Mouse (Mus musculus) lung, postnatal 10 days (tissue): ENCODE data around the gene Tekt1.

Experiments
- DNase-seq: peaks from one replicate; pipeline ENCODE4 v3.0.0; 2021

Tekt1 gene

DNA sequence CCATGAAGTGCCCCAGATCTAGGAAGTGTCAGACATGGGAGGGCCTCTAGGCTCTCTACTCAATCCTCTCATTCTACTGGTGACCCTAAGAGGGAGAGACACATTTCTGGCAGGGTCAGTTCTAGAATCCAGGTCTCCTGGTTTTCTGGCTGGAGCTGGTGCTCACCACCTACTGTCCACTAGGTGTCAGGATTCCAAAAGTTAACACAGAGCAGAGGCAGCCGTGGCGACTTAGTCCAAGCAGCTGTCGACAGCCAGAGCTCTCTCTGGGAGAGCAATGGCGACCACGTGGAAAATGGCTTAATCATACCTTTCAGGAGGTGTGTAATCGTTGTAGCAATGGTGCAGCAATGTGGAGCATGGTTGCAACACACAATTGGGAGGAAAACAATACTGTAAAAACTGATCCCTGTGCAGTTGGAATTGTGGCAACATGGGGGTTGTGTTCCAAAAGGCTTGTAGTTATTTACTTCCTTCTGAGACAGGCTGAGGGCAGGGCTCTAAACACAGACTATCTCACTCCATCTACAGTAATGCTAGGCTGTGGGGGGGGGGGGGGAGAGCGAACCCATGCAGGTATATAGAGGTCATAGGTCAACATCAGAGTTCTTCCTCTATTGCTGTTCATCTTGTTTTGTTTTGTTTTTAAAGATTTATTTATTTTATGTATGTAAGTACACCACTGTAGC, 19.5 kb downstream of the Tekt1 start:
- DNase-seq, result peak; percentile 78

DNA sequence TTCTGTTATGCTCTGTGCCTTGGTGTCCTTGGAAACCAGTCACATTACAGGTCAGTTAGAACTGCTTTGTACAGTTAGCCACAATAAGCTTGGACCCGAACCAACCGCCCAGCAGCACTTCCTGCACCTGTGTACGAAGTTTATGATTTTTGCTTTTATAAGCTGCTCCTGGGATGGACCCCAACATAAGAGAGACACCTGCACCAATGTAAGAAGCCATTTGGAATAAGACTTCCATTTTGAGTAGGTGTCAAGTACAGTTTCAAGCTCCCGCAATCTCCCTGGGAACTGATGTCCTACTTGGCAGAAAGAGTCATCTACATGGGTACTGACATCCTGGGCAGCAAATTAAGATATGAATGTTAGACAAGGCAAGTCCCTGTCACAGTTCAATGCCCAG, 22.5 kb downstream of the Tekt1 start:
- no peak for DNase-seq

DNA sequence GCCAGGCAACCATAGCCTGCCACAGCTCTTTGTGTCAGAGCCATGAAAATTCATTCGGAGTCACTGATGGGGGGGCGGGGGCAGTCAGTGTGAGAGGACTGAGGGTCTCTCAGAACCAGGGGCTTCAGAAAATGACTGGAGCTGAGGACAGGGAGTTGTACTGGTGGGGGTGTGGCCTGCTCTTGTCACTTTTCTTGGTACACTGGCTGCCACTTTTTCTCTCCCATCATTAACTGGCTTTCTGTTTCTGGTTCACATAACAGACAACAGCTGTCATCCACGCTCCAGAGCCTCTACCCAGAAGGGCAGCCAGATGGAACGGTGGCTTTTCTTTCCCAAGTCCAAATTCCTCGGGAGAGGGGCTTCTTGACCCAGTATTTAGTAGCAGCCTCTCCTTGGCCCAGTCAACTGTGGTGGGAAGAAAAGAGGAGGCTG, 23.8 kb downstream of the Tekt1 start:
- no peak for DNase-seq

DNA sequence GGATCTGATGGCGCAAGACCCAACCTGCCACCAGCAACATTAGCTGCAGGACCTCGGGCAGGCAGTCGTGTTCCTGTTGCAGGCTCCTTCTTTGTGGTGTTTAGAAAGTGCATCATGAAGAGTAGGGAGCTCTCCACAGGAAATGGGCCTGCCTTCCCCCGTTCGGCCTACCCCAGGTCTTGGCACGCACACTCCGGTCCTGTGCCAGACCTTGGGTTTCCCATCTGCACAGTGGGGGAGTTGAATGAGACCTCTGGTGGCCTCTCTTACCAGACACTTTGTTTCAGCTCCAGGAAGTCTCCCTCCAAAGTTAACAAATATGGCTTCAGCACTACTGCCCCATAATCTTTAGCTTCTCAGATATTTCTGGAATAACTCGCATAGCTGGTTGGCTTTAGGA, 25.5 kb downstream of the Tekt1 start:
- no peak for DNase-seq

DNA sequence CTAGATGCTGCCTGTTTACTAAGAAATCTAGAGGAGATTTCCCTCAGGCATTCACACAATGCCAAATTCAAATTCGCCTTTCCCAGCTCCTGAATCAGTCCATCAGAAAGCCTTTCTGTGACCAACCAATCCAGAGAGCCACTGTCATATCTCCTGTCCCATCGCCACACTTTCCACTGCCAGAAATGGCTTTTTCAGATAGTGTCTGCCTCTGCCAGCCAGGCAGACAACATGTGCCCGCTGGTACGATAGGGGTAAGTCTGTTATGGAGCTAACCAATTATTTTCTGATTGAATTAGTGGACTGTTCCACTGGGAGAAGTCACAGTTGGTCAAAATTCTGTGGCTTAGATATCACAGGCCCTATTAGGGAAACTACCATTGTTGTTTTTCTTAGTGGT, 27.6 kb downstream of the Tekt1 start:
- DNase-seq, result no peak

DNA sequence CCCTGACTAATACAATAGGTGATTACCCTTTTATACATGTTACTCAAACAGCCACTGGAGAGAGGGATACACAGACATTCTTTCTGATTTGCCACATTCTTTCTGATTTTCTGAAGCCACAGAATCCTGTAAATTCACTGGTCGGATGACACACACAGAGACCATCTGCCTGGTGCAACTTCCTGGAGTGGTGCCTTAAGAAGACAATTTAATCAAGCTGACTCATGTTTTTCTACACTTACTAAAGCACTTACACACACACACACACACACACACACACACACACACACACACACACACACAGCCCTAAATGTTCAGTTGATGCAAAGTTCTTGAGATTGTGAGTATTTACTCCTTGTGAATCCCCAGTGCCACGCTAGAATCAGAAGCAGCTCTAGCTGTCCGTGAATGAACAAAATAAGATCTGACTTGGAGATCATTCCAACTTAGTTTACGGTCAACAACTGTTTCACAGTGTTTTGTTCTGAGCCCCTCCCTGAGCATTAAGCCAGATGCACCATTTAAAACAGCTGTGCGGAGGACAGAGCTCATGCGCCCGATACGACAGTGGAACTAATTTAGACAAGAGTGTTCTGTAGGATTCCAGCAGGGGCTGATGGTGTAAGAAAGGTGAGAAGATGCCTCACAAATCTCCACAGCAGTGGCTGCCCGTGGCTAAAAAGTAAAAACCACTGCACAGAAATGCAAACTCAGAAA, 29.1 kb downstream of the Tekt1 start:
- peak; percentile 23 for DNase-seq

DNA sequence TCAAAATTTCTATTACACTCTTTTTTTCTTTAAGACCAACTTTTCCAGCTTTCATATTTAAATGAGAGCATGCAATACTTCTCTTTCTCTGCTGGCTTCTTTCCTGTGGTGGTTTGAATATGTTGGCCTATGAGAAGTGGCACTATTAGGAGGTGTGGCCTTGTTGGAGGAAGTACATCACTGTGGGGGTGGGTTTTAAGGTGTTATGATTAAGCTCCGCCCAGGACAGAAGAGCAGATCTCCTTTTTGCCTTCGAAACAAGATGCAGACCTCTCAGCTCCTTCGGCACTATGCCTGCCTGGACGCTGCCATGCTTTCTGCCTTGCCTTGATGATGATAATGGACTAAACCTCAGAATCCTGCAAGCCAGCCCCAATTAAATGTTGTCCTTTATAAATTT, 36.5 kb downstream of the Tekt1 start:
- no peak for DNase-seq

DNA sequence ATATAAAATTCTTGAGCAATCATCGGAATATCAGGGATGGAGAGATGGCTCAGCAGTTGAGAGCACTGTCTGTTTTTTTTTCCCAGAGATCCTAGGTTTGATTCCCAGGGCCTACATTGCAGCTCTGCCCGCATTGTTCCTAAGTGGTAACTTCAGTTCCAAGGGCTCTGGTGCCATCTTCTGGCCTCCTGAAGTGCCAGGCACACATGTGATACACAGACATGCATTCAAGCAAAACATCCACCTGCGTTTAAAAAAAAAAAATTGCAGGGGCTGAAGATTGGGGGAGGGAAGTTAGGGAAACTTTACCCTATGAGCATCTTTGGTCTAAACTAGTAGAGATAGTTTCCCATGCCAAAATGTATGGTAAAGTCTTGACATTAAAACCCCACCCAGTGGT, 37.8 kb downstream of the Tekt1 start:
- DNase-seq, result no peak

DNA sequence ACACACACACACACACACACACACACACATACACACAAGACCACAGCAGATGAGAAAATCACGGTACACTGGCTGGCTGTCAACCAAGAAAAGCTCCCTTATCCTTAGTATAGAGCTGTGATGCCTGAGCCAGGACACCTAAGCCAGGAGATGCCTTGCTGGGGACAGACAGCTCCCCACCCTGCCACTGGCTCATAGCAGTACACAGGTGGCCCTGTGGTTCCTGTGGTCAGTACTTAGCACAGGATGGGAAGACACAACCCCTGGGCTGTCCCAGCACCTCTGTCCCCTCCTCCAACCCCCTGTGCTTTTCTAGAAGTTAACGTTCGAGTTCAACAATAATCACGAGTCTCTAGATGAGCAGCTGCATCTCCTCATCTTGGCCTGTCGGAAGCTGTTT, 44.2 kb downstream of the Tekt1 start:
- DNase-seq, result no peak

DNA sequence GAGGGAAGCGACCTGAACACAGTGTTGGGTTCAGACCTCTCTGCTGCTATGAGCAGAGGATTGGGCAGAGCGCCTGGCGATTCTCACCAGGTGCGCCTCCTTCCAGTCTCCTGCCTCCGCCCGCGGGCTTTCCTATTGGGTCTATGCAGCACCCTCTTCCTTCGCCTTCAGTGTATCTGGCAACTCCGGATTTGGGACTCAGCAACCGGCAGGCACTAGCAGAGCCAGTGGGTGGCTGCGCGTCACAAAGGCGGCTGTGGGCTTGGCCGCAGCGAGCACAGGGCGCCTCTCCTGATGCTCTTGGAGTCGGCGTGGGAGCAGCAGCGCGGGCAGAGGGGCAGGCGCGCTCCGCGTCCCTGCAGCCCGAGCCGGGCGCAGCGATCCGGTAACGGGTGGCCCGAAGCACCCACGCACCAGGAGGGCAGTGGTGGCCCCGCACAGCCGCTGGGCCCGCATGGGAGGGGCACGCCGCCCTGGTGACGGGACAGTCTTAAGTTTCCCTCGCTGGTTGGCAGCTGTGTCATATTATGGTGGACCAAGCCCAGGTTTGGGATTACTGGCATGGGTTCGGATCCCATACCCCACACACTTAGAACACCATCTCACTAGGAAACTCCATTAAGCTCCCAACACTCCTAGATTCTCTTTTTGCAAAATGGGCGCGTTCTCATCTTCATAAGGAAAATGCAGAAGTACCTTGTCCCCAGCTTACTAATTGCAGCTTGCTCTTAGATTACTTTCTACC, 47.9 kb downstream of the Tekt1 start, which contains the start of gene Fbxo39:
TSS of gene Fbxo39 (plus strand) at position 294 of the 745 bp plus-strand sequence.
- DNase-seq, result no peak

DNA sequence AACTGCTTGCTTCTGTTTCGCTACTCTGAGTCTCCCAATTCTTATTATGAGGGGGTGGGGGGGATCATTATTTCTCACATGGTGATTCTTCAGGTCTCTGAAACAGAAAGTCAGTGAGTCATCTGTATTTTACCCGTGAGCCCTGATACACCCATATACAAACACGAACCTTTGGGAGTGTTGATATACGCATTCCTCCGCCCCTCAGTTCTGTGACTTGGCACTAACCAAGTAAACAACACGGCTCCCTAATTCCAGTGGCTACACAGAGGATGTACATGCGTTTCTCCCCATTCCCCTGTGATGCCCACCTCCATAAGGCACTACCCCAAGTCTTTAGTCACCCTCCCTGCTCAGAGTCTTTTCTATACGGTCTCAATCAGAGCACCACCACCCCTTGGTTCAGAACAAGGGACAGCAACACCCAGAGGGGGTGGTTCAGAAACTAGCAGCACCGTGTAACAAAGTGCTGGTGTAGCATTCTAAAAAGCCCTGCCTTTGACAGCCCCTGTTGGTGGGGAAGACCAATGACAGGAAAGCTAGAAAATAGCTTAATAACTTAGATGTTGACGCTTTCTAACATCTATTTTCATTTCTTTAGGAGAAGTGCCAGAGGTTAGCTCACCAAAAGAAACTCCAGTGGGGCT, 50.8 kb downstream of the Tekt1 start:
- DNase-seq, result no peak

DNA sequence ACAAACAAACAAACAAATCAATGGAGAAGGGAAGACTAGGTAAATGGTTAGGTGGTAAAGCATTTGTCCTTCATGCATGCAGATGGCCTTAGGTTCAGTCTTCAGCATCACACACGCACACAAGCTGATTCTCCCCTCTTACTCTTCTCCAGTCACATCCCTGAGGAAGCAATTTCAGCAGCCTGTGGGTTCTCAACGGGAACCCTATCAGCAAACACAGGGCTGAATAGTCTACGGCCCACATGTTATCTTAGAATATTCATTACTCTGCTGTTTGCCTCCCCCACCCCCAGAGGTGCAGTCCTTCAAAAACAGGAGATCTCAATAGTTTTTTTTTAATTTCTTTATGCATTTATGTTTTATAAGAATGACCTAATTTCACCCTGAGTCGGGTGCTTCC, 51.8 kb downstream of the Tekt1 start:
- DNase-seq, result no peak

DNA sequence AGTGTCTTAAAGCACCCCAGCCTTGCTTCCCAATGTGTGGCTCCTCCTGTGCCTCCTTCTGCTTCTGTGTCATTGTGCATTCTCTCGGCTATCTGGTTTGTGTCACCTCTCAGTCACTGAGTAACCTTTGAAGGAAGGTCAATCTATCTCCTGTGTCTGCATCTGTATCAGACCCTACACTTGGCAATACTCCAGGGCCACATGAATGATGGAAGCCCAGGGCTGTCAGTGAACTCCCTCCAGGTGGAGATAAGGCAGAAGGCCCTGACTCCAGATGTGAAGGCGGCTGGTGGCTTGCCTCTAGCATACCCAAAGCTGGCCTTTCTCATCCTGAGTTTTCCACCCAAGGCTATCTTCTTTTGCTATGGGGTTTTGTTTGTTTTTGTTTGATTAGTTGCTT, 53.3 kb downstream of the Tekt1 start:
- DNase-seq, result no peak

DNA sequence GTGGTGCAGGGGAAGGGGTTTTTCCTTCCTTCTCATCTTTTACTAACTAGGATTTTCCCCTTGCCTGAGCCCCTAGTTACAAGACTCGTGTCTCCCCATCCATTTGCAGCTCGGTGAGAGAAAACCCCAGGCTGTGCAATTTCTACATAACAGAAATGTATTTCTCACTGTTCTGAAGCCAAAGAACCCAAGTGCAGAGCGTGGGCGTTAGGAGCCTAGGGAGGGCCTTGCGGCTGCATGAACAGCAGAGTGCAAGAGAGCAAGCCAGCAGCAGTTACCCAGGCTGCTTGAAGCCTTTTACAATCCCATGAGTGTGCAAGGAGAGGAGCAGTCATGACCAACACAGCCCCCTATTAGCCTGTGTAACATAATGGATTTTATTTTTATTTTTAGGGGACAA, 54.8 kb downstream of the Tekt1 start:
- DNase-seq, result no peak

DNA sequence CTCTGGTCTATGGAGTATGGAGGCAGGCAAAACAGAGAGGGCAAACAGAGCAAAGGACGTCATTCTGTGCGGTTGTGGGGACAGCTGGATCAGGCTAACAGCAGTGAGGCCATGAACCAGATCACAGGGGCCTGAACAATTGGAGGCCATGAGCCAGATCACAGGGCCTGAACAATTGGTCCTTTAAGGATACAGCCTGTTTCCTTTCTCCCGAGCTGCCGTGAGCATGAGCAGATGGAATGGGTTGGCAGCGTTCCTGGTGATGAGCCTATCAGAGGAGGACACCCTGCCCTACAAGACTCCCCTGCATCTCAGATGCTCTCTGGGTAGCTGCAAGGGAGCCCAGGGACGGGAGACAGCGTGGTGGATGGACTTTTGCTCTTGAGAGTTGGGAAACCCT, 60.0 kb downstream of the Tekt1 start:
- DNase-seq, result peak; percentile 62

DNA sequence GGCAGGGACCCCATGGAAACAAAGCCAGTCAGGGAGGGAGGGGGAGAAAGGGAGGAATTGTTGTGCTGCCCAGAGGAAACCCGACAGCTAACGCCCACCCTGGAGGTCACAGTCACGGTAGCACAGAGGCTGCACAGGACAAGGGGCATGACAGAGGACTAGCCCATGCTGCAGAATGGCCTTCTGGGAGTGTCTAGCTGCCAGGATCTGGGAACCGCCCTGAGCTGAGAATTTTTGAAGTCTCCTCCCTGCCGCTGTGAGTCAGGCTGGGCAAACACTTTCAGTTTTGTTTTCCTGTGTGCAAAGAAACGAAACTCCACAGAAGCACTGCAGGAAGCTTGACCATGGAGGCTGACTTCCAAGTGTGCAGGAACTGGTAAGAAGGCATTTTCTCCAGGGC, 60.9 kb downstream of the Tekt1 start, which contains the start of gene Xaf1:
TSS of gene Xaf1 (plus strand) at position 296 of the 400 bp plus-strand sequence.
- peak; percentile 89 for DNase-seq
